Mouse (Mus musculus) midbrain, embryonic 13.5 days (tissue): ENCODE measurements around the gene Ddx17. TPM values are rescaled to one million over a fixed set of nuclear protein-coding genes. Genes with fewer than 3 reads are reported as not detected.

ENCODE experiments used
- ATAC-seq: fragments of 200-750 bp; cut with Nextera tagmentation; 2 replicates; pipeline ENCODE4 v1.8.0; 2017; ENCODE audit warnings: mild to moderate bottlenecking, moderate TSS enrichment, moderate library complexity
- H3K27ac ChIP-seq: fragments of 300-500 bp; sonication (generic); 2 replicates; pipeline ENCODE4 v1.5.1; 2015; ENCODE audit warnings: inconsistent platforms, mild to moderate bottlenecking, moderate library complexity
- H3K27me3 ChIP-seq: fragments of 300-500 bp; sonication (generic); 2 replicates; pipeline ENCODE4 v1.6.1; 2015; ENCODE audit warnings: mild to moderate bottlenecking, inconsistent platforms
- H3K36me3 ChIP-seq: fragments of 300-500 bp; sonication (generic); 2 replicates; pipeline ENCODE4 v1.6.1; 2015; ENCODE audit warnings: mild to moderate bottlenecking, inconsistent platforms
- H3K4me1 ChIP-seq: fragments of 300-500 bp; sonication (generic); replicated peaks from 2 replicates; pipeline ENCODE4 v1.6.1; 2015; ENCODE audit warnings: inconsistent platforms
- H3K4me2 ChIP-seq: fragments of 300-500 bp; sonication (generic); replicated peaks from 2 replicates; pipeline ENCODE4 v1.6.1; 2015; ENCODE audit warnings: moderate library complexity, mild to moderate bottlenecking, inconsistent platforms
- H3K4me3 ChIP-seq: fragments of 300-500 bp; sonication (generic); replicated peaks from 2 replicates; pipeline ENCODE4 v1.5.1; 2015; ENCODE audit warnings: mild to moderate bottlenecking, inconsistent platforms
- H3K9ac ChIP-seq: fragments of 300-500 bp; sonication (generic); replicated peaks from 2 replicates; pipeline ENCODE4 v1.6.1; 2015; ENCODE audit warnings: mild to moderate bottlenecking, inconsistent platforms
- H3K9me3 ChIP-seq: fragments of 300-500 bp; sonication (generic); 2 replicates; pipeline ENCODE4 v1.6.1; 2016; ENCODE audit warnings: mild to moderate bottlenecking, inconsistent platforms
- WGBS: fragments of 180-500 bp; shearing (Covaris S2); methylation state at CpG from one replicate; pipeline ENCODE4 v1.1.7; 2015; 5-methylcytosine and 5-hydroxymethylcytosine counted together
- polyA plus RNA-seq: library from polyadenylated mRNA; unstranded; fragments of >200 nt; fragmentation: Nextera tagmentation; extraction: Ambion mirVana; gene quantifications from 2 replicates; pipeline ENCODE4 v1.2.1, GENCODE M21; 2015

Gene Ddx17
- 66.4 and 71.4 TPM in 2 replicates for polyA plus RNA-seq

- Histone ChIP-seq H3K27me3 (peaks cover 6% of the 10 kb centered on the region; the same call in 1 of the 2 replicates), H3K9ac (peak within 1 kb of the TSS; percentile 98), H3K4me2 (peak within 1 kb of the TSS; percentile 86), H3K9me3 (no peaks in the 10 kb centered on the region), H3K4me1 (peaks cover 31% of the 10 kb centered on the region), H3K36me3 (peaks cover 26% of the 10 kb centered on the region), H3K27ac (peak within 1 kb of the TSS; percentile 99), H3K4me3 (peak within 1 kb of the TSS; percentile 94)
- peak; percentile 96 for ATAC-seq
- 2% methylated on average over 84 of the region's 84 CpGs for WGBS
These were observed at the start of gene Ddx17 for GRCm38 (mm10) chr15:79546410-79547288. Ddx17 (minus strand) TSS chr15:79546741.

- ATAC-seq: no peak
- H3K27ac ChIP-seq: no peak overlapping the region
- no peaks in the 10 kb centered on the region for H3K9me3 ChIP-seq
- no peaks in the 10 kb centered on the region for H3K27me3 ChIP-seq
- no peaks in the 10 kb centered on the region for H3K36me3 ChIP-seq
- H3K4me1 ChIP-seq: no peaks in the 10 kb centered on the region
- H3K4me3 ChIP-seq: no peak overlapping the region
- 54% methylated on average over 1 of the region's 1 CpGs for WGBS
- no peak overlapping the region for H3K9ac ChIP-seq
- H3K4me2 ChIP-seq: no peak overlapping the region
These were observed 35.0 kb upstream of the Ddx17 start for GRCm38 (mm10) chr15:79581581-79581980.

GRCm38 (mm10) chr15:79577671-79578426 is 31.3 kb upstream of the Ddx17 start:
- ATAC-seq: no peak
- no peak overlapping the region for H3K4me2 ChIP-seq
- 69% methylated on average over 6 of the region's 6 CpGs for WGBS
- no peaks in the 10 kb centered on the region for H3K36me3 ChIP-seq
- H3K4me1 ChIP-seq: no peaks in the 10 kb centered on the region
- H3K9me3 ChIP-seq: no peaks in the 10 kb centered on the region
- H3K4me3 ChIP-seq: no peak overlapping the region
- no peak overlapping the region for H3K9ac ChIP-seq
- no peaks in the 10 kb centered on the region for H3K27me3 ChIP-seq
- H3K27ac ChIP-seq: no peak overlapping the region

GRCm38 (mm10) chr15:79576947-79577346 is 30.4 kb upstream of the Ddx17 start:
- H3K4me3 ChIP-seq: no peak overlapping the region
- H3K36me3 ChIP-seq: no peaks in the 10 kb centered on the region
- 95% methylated on average over 2 of the region's 2 CpGs for WGBS
- H3K9ac ChIP-seq: no peak overlapping the region
- H3K27me3 ChIP-seq: no peaks in the 10 kb centered on the region
- no peaks in the 10 kb centered on the region for H3K9me3 ChIP-seq
- H3K4me2 ChIP-seq: no peak overlapping the region
- no peak for ATAC-seq
- H3K4me1 ChIP-seq: no peaks in the 10 kb centered on the region
- no peak overlapping the region for H3K27ac ChIP-seq

- Histone ChIP-seq H3K4me1 (no peaks in the 10 kb centered on the region), H3K9me3 (no peaks in the 10 kb centered on the region), H3K36me3 (no peaks in the 10 kb centered on the region), H3K4me2 (no peak overlapping the region), H3K27ac (no peak overlapping the region), H3K4me3 (no peak overlapping the region), H3K9ac (no peak overlapping the region), H3K27me3 (no peaks in the 10 kb centered on the region)
- no peak for ATAC-seq
- WGBS: 81% methylated on average over 1 of the region's 1 CpGs
These were observed 29.1 kb upstream of the Ddx17 start for GRCm38 (mm10) chr15:79575543-79576222.

- ATAC-seq: no peak
- Histone ChIP-seq H3K27ac (no peak overlapping the region), H3K4me2 (no peak overlapping the region), H3K9ac (no peak overlapping the region), H3K9me3 (no peaks in the 10 kb centered on the region), H3K36me3 (no peaks in the 10 kb centered on the region), H3K27me3 (no peaks in the 10 kb centered on the region), H3K4me3 (no peak overlapping the region), H3K4me1 (no peaks in the 10 kb centered on the region)
- 90% methylated on average over 9 of the region's 9 CpGs for WGBS
These were observed 15.9 kb upstream of the Ddx17 start for GRCm38 (mm10) chr15:79562417-79562816.

GRCm38 (mm10) chr15:79559649-79560048 is 13.1 kb upstream of the Ddx17 start:
- no peak for ATAC-seq
- H3K27me3 ChIP-seq: no peaks in the 10 kb centered on the region
- no peak overlapping the region for H3K27ac ChIP-seq
- H3K4me1 ChIP-seq: no peaks in the 10 kb centered on the region
- no peak overlapping the region for H3K9ac ChIP-seq
- no peak overlapping the region for H3K4me2 ChIP-seq
- no peaks in the 10 kb centered on the region for H3K36me3 ChIP-seq
- H3K9me3 ChIP-seq: no peaks in the 10 kb centered on the region
- H3K4me3 ChIP-seq: no peak overlapping the region
- 75% methylated on average over 3 of the region's 3 CpGs for WGBS

GRCm38 (mm10) chr15:79552566-79552965 is 6.0 kb upstream of the Ddx17 start:
- H3K9ac ChIP-seq: no peak overlapping the region
- H3K4me2 ChIP-seq: no peak overlapping the region
- WGBS: 84% methylated on average over 5 of the region's 5 CpGs
- H3K4me3 ChIP-seq: no peak overlapping the region
- H3K9me3 ChIP-seq: no peaks in the 10 kb centered on the region
- H3K36me3 ChIP-seq: no peaks in the 10 kb centered on the region
- no peaks in the 10 kb centered on the region for H3K4me1 ChIP-seq
- peaks cover 6% of the 10 kb centered on the region; the same call in 1 of the 2 replicates for H3K27me3 ChIP-seq
- no peak overlapping the region for H3K27ac ChIP-seq
- no peak for ATAC-seq

- Histone ChIP-seq H3K27me3 (peaks cover 6% of the 10 kb centered on the region; the same call in 1 of the 2 replicates), H3K27ac (no peak overlapping the region), H3K9ac (no peak overlapping the region), H3K4me2 (no peak overlapping the region), H3K4me3 (no peak overlapping the region), H3K9me3 (no peaks in the 10 kb centered on the region), H3K36me3 (peaks cover 11% of the 10 kb centered on the region), H3K4me1 (peaks cover 23% of the 10 kb centered on the region)
- WGBS: 98% methylated on average over 2 of the region's 2 CpGs
- no peak for ATAC-seq
These were observed 1.7 kb upstream of the Ddx17 start for GRCm38 (mm10) chr15:79548226-79548625.

- no peak; the same call in 1 of the 2 replicates for ATAC-seq
- H3K4me3 ChIP-seq: peak overlapping the region; percentile 94
- peak overlapping the region; percentile 70 for H3K9ac ChIP-seq
- WGBS: 81% methylated on average over 17 of the region's 17 CpGs
- peaks cover 6% of the 10 kb centered on the region; the same call in 1 of the 2 replicates for H3K27me3 ChIP-seq
- peaks cover 28% of the 10 kb centered on the region for H3K4me1 ChIP-seq
- H3K9me3 ChIP-seq: no peaks in the 10 kb centered on the region
- H3K27ac ChIP-seq: peak overlapping the region; percentile 98
- peak overlapping the region; percentile 58 for H3K4me2 ChIP-seq
- peaks cover 20% of the 10 kb centered on the region for H3K36me3 ChIP-seq
These were observed 814 bp upstream of the Ddx17 start for GRCm38 (mm10) chr15:79547289-79547820.

- ATAC-seq: peak; percentile 75
These were observed 581 bp downstream of the Ddx17 start for GRCm38 (mm10) chr15:79545921-79546399.

More at GRCm38 (mm10) chr15:79545921-79546399, 581 bp downstream of the Ddx17 start:
- Histone ChIP-seq H3K4me2 (peak overlapping the region; percentile 86), H3K27me3 (peaks cover 6% of the 10 kb centered on the region; the same call in 1 of the 2 replicates), H3K36me3 (peaks cover 32% of the 10 kb centered on the region), H3K9me3 (no peaks in the 10 kb centered on the region), H3K4me1 (peaks cover 35% of the 10 kb centered on the region), H3K9ac (peak overlapping the region; percentile 98), H3K27ac (peak overlapping the region; percentile 99), H3K4me3 (peak overlapping the region; percentile 94)
- under 1% methylated on average over 52 of the region's 52 CpGs for WGBS
